Mouse (Mus musculus): ENCODE data around the gene Abcc12. TPM values are rescaled to one million over a fixed set of nuclear protein-coding genes. Genes with fewer than 3 reads are reported as not detected.

The Abcc12 gene
- total and polyA plus RNA-seq, 3 experiments = not detected

DNA sequence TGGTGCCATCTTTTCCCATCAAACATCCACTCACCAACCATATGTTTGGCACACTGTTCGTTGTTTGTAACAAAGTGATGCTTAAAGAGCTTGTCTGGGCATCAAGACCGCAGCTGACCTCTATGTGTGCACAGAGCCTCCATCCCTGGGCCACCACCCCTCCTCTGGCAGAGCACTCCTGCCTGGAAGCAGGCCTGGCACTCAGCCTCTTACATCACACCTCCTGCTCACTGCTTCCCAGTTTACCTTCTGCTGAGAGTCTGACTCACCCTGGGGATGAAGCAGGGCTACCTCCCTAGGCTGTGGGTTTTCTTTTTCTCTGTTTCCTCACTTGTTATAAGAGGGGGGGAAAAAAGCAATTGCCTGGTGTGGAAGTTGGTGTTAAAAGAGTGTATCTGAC, 109.8 kb downstream of the Abcc12 start:
- Histone ChIP-seq H3K36me3 (replicated peaks in 1 of 2; ENCODE audit: control insufficient read depth in 1 of 2, insufficient read depth in 1 of 2, low read length in 1 of 2) (no peaks in the 10 kb centered on the region), H3K27me3 (replicated peaks) (peaks cover 5% of the 10 kb centered on the region), H3K4me2 (ENCODE audit: insufficient read depth, low read depth, poor library complexity, severe bottlenecking) (no peak overlapping the region), H3K4me3 (replicated peaks in 1 of 3; ENCODE audit: low read depth in 2 of 3, low read length in 2 of 3, poor library complexity in 1 of 3) (no peak overlapping the region), H3K9me3 (replicated peaks; ENCODE audit: low read length) (no peaks in the 10 kb centered on the region), H3K9ac (ENCODE audit: insufficient read depth, low read depth) (no peak overlapping the region), H3K4me1 (ENCODE audit: control insufficient read depth in 1 of 2, insufficient read depth in 2 of 2) (no peaks in the 10 kb centered on the region), H3K27ac (ENCODE audit: insufficient read depth, low read depth) (no peak overlapping the region), H3K79me2 (replicated peaks; ENCODE audit: control insufficient read depth, extremely low read depth, insufficient read depth, poor library complexity, severe bottlenecking) (no peaks in the 10 kb centered on the region)
- DNase-seq (ENCODE audit: extremely low read depth) = no peak
- TF ChIP-seq ZNF384 (IDR thresholded peaks at IDR 0.05; ENCODE audit: low read depth, low read length) (no peak), JUND (conservative IDR thresholded peaks at IDR 0.05; ENCODE audit: low read depth, low read length) (no peak), CHD1 (IDR thresholded peaks at IDR 0.05; ENCODE audit: low read depth, low read length) (no peak), USF1 (IDR thresholded peaks at IDR 0.05; ENCODE audit: low read depth, low read length) (no peak), ZC3H11A (IDR thresholded peaks at IDR 0.05; ENCODE audit: low read depth, low read length) (no peak), KAT2A (IDR thresholded peaks at IDR 0.05; ENCODE audit: insufficient replicate concordance, low read length) (no peak), MAFK (IDR thresholded peaks at IDR 0.05; ENCODE audit: insufficient replicate concordance, low read length) (no peak), HCFC1 (IDR thresholded peaks at IDR 0.05; ENCODE audit: low read depth, low read length) (no peak), RCOR1 (conservative IDR thresholded peaks at IDR 0.05; ENCODE audit: low read depth, low read length) (no peak), MXI1 (IDR thresholded peaks at IDR 0.05; ENCODE audit: low read depth, low read length) (no peak), POLR2AphosphoS2 (IDR thresholded peaks at IDR 0.05; ENCODE audit: low read depth, low read length) (no peak), SMC3 (IDR thresholded peaks at IDR 0.05; ENCODE audit: low read depth, low read length) (no peak), CTCF (conservative IDR thresholded peaks at IDR 0.05 in 1 of 2, IDR thresholded peaks at IDR 0.05 in 1 of 2; ENCODE audit: low read depth in 2 of 2, low read length in 2 of 2) (no peak), JUN (IDR thresholded peaks at IDR 0.05; ENCODE audit: insufficient read depth, low read depth, low read length) (no peak), ETS1 (conservative IDR thresholded peaks at IDR 0.05; ENCODE audit: low read depth, low read length) (no peak), MAZ (IDR thresholded peaks at IDR 0.05; ENCODE audit: low read depth, low read length) (no peak), SIN3A (IDR thresholded peaks at IDR 0.05; ENCODE audit: low read length) (no peak), MEF2A (IDR thresholded peaks at IDR 0.05; ENCODE audit: borderline replicate concordance, low read depth, low read length) (no peak)
- dilution Hi-C loops (cut with MboI; ENCODE audit: extremely low pct_ligation_motif_present, extremely low pct_unique_long_range_greater_than_20kb, low sequenced_read_pairs) (no loop called here), in situ Hi-C loops (cut with MboI; ENCODE audit: low pct_ligation_motif_present, low pct_unique_long_range_greater_than_20kb, low sequenced_read_pairs) (no loop called here)

DNA sequence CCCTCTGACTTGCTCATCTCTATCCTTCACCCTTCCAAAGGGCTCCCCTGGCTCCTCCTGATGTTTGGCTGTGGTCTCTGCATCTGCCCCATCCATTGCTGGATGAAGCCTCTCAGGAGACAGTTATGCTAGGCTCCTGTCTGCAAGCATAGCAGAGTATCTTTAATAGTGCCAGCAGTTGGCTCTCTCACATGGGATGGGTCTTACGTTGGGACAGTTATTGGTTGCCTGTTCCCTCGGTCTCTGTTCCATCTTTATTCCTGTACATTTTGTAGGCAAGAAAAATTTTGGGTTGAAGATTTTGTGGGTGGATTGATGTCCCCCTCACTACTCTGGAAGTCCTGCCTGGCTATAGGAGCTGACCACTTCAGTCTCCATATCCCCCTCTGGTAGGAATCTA, 117.3 kb downstream of the Abcc12 start:
- Histone ChIP-seq H3K79me2 (replicated peaks; ENCODE audit: control insufficient read depth, extremely low read depth, insufficient read depth, poor library complexity, severe bottlenecking) (no peaks in the 10 kb centered on the region), H3K9ac (ENCODE audit: insufficient read depth, low read depth) (no peak overlapping the region), H3K4me3 (replicated peaks in 1 of 3; ENCODE audit: low read depth in 2 of 3, low read length in 2 of 3, poor library complexity in 1 of 3) (no peak overlapping the region), H3K4me2 (ENCODE audit: insufficient read depth, low read depth, poor library complexity, severe bottlenecking) (no peak overlapping the region), H3K27ac (ENCODE audit: insufficient read depth, low read depth) (no peak overlapping the region), H3K4me1 (ENCODE audit: control insufficient read depth in 1 of 2, insufficient read depth in 2 of 2) (no peaks in the 10 kb centered on the region), H3K9me3 (replicated peaks; ENCODE audit: low read length) (no peaks in the 10 kb centered on the region), H3K27me3 (replicated peaks) (no peaks in the 10 kb centered on the region), H3K36me3 (replicated peaks in 1 of 2; ENCODE audit: control insufficient read depth in 1 of 2, insufficient read depth in 1 of 2, low read length in 1 of 2) (no peaks in the 10 kb centered on the region)
- in situ Hi-C loops (cut with MboI; ENCODE audit: low pct_ligation_motif_present, low pct_unique_long_range_greater_than_20kb, low sequenced_read_pairs) = no loop called here
- dilution Hi-C loops (cut with MboI; ENCODE audit: extremely low pct_ligation_motif_present, extremely low pct_unique_long_range_greater_than_20kb, low sequenced_read_pairs) = no loop called here
- DNase-seq (ENCODE audit: extremely low read depth) = no peak
- no peak for TF ChIP-seq UBTF (IDR thresholded peaks at IDR 0.05; ENCODE audit: low read depth, low read length)
- no peak for TF ChIP-seq MAZ (IDR thresholded peaks at IDR 0.05; ENCODE audit: low read depth, low read length)
- TF ChIP-seq E2F4 (IDR thresholded peaks at IDR 0.05; ENCODE audit: insufficient replicate concordance, low read depth, low read length) = no peak
- no peak for TF ChIP-seq MXI1 (IDR thresholded peaks at IDR 0.05; ENCODE audit: low read depth, low read length)
- no peak for TF ChIP-seq KAT2A (IDR thresholded peaks at IDR 0.05; ENCODE audit: insufficient replicate concordance, low read length)
- TF ChIP-seq ZMIZ1 (IDR thresholded peaks at IDR 0.05; ENCODE audit: low read depth, low read length) = no peak
